Mouse (Mus musculus): ENCODE results near the gene Tmem54.

DNA sequence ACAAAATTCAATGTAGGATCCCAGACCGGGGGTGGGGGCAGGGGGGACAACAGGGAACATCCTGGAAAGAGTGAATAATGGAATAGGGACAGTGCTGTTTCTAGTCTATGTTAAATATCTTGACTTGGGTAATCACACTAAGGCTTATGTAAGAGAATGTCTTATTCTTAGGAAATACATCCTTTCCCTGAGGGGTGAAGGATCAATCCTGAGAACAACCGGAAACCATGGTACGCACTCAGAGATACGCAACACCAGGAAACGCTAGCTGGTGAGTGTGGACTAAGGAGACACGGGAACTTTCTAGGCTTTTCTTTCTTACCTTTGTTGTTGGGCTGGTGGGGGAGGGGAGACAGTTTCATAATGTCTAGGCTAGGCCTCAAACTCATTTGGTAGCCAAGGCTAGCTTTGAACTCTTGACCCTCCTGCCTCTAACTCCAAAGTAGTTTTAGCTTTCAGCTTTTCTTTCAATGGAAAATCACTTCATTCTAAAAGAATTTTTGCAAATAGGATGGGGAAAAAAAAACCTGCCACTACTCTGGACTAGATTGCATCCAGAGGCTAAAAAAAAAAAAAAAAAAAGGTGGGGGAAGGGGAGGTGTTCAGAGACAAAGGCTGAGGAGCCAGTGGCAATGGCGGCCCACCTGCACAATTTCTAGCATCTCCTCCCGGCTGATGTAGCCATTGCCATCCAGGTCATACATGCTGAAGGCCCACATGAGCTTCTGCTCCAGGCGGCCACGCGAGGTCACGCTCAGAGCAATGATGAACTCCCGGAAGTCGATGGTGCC is 12.6 kb downstream of the Tmem54 start:
- TF ChIP-seq POLR2A (IDR thresholded peaks at IDR 0.05; ENCODE audit: insufficient read depth, low read depth, low read length) (no peak), CTCF (IDR thresholded peaks at IDR 0.05) (no peak), EP300 (IDR thresholded peaks at IDR 0.05; ENCODE audit: insufficient read depth, low read depth, low read length) (no peak)
